Mouse (Mus musculus) left cerebral cortex, postnatal 10 days (tissue): ENCODE measurements at regions not wholly inside any gene's neighbourhood (a gene's known extent, or its start where the extent isn't known, plus 50 kb on each side); places are given as distances from the start of the nearest gene placed in this dataset.

Source experiments
- DNase-seq, 2 experiments: peaks; one replicate each; pipeline ENCODE4 v3.0.0; 2021 to 2022; ENCODE audit warnings: low spot score in 2 of 2, mixed read lengths in 1 of 2; ENCODE audit errors: extremely low spot score in 1 of 2
- intact Hi-C: fragments of 180-260 bp; cut with DNase I; formaldehyde crosslinking; loops from one replicate; pipeline ENCODE4 v1.15.1; 2025

GRCm38 (mm10) chr12:110044266-110044665 is 234.6 kb upstream of the Dio3 start:
- intact Hi-C loops: no loop called here
- DNase-seq: no peak

- no peak for DNase-seq
- intact Hi-C loops: no loop called here
Observed at GRCm38 (mm10) chr12:110044721-110045120, 234.1 kb upstream of the Dio3 start.

GRCm38 (mm10) chr12:110045770-110046330 is 233.0 kb upstream of the Dio3 start:
- intact Hi-C loops: no loop called here
- no peak for DNase-seq

- no peak for DNase-seq
- intact Hi-C loops: no loop called here
Observed at GRCm38 (mm10) chr12:110046613-110047012, 232.3 kb upstream of the Dio3 start.

- intact Hi-C loops: no loop called here
- no peak for DNase-seq
Observed at GRCm38 (mm10) chr12:110047466-110048250, 231.2 kb upstream of the Dio3 start.

- intact Hi-C loops: no loop called here
- no peak for DNase-seq
Observed at GRCm38 (mm10) chr12:110049154-110049736, 229.6 kb upstream of the Dio3 start.

- intact Hi-C loops: no loop called here
- DNase-seq: no peak
Observed at GRCm38 (mm10) chr12:110059321-110059720, 219.5 kb upstream of the Dio3 start.

GRCm38 (mm10) chr12:110061961-110062360 is 216.9 kb upstream of the Dio3 start:
- intact Hi-C loops: no loop called here
- DNase-seq: no peak

GRCm38 (mm10) chr12:110063013-110063412 is 215.9 kb upstream of the Dio3 start:
- intact Hi-C loops: no loop called here
- DNase-seq: no peak

GRCm38 (mm10) chr12:110066361-110066885 is 212.4 kb upstream of the Dio3 start:
- no peak for DNase-seq
- intact Hi-C loops: no loop called here

- DNase-seq: no peak
- intact Hi-C loops: no loop called here
Observed at GRCm38 (mm10) chr12:110070506-110070905, 208.4 kb upstream of the Dio3 start.

GRCm38 (mm10) chr12:110071823-110072222 is 207.0 kb upstream of the Dio3 start:
- intact Hi-C loops: no loop called here
- DNase-seq: no peak

GRCm38 (mm10) chr12:110074921-110075320 is 203.9 kb upstream of the Dio3 start:
- no peak for DNase-seq
- intact Hi-C loops: no loop called here

GRCm38 (mm10) chr12:110077211-110077884 is 201.5 kb upstream of the Dio3 start:
- intact Hi-C loops: no loop called here
- no peak for DNase-seq

- no peak for DNase-seq
- intact Hi-C loops: no loop called here
Observed at GRCm38 (mm10) chr12:110078081-110078505, 200.8 kb upstream of the Dio3 start.

- DNase-seq: no peak
- intact Hi-C loops: no loop called here
Observed at GRCm38 (mm10) chr12:110081831-110082615, 196.8 kb upstream of the Dio3 start.

GRCm38 (mm10) chr12:110082921-110083320 is 195.9 kb upstream of the Dio3 start:
- intact Hi-C loops: no loop called here
- DNase-seq: no peak

- no peak for DNase-seq
- intact Hi-C loops: no loop called here
Observed at GRCm38 (mm10) chr12:110083471-110083870, 195.4 kb upstream of the Dio3 start.

- intact Hi-C loops: no loop called here
- no peak for DNase-seq
Observed at GRCm38 (mm10) chr12:110086921-110087320, 191.9 kb upstream of the Dio3 start.
